Mouse (Mus musculus) liver, postnatal 0 days (tissue): ENCODE measurements at regions not wholly inside any gene's neighbourhood (a gene's known extent, or its start where the extent isn't known, plus 50 kb on each side); places are given as distances from the start of the nearest gene placed in this dataset.

Experiments
- ATAC-seq: fragments of 200-750 bp; cut with Nextera tagmentation; 2 replicates; pipeline ENCODE4 v1.8.0; 2017; ENCODE audit warnings: mild to moderate bottlenecking, moderate library complexity
- DNase-seq: peaks from one replicate; pipeline ENCODE4 v3.0.0-alpha.2; 2016
- H3K27ac ChIP-seq: fragments of 300-500 bp; sonication (generic); 2 replicates; pipeline ENCODE4 v1.5.1; 2014; ENCODE audit warnings: antibody characterized with exemption, moderate library complexity, mild to moderate bottlenecking, low read depth
- H3K27me3 ChIP-seq: fragments of 300-500 bp; sonication (generic); 2 replicates; pipeline ENCODE4 v1.6.1; 2014; ENCODE audit warnings: low read length, control low read depth, mixed read lengths; ENCODE audit not compliant: insufficient read depth
- H3K36me3 ChIP-seq: fragments of 300-500 bp; sonication (generic); replicated peaks from 2 replicates; pipeline ENCODE4 v1.6.1; 2014; ENCODE audit warnings: mild to moderate bottlenecking, control low read depth, low read length, moderate library complexity, mixed read lengths; ENCODE audit not compliant: insufficient read depth
- H3K4me1 ChIP-seq: fragments of 300-500 bp; sonication (generic); 2 replicates; pipeline ENCODE4 v1.6.1; 2014; ENCODE audit warnings: antibody characterized with exemption, mild to moderate bottlenecking, control low read depth; ENCODE audit not compliant: insufficient read depth
- H3K4me2 ChIP-seq: fragments of 300-500 bp; sonication (generic); 2 replicates; pipeline ENCODE4 v1.6.1; 2014; ENCODE audit warnings: low read depth, mild to moderate bottlenecking, low read length, moderate library complexity, mixed read lengths
- H3K4me3 ChIP-seq: fragments of 300-500 bp; sonication (generic); 2 replicates; pipeline ENCODE4 v1.5.1; 2014; ENCODE audit warnings: low read depth, low read length
- H3K9ac ChIP-seq: fragments of 300-500 bp; sonication (generic); replicated peaks from 2 replicates; pipeline ENCODE4 v1.6.1; 2014; ENCODE audit warnings: mild to moderate bottlenecking, moderate library complexity
- H3K9me3 ChIP-seq: fragments of 300-500 bp; sonication (generic); 2 replicates; pipeline ENCODE4 v1.6.1; 2016; ENCODE audit warnings: mild to moderate bottlenecking, control low read depth, low read length, mixed read lengths
- CTCF ChIP-seq: sonication (generic); IDR thresholded peaks from 2 replicates; pipeline ENCODE4 v1.5.1; 2016; ENCODE audit warnings: antibody characterized with exemption, low read depth
- EP300 ChIP-seq: IDR thresholded peaks from 2 replicates; pipeline ENCODE4 v1.6.1; 2016; ENCODE audit warnings: antibody characterized with exemption, low read depth, mild to moderate bottlenecking
- WGBS: fragments of 180-500 bp; shearing (Covaris S2); extraction: QIAGEN DNeasy Blood & Tissue Kit; methylation state at CpG from one replicate; pipeline ENCODE4 v1.1.7; 2014; ENCODE audit not compliant: insufficient replicate concordance; 5-methylcytosine and 5-hydroxymethylcytosine counted together

DNA sequence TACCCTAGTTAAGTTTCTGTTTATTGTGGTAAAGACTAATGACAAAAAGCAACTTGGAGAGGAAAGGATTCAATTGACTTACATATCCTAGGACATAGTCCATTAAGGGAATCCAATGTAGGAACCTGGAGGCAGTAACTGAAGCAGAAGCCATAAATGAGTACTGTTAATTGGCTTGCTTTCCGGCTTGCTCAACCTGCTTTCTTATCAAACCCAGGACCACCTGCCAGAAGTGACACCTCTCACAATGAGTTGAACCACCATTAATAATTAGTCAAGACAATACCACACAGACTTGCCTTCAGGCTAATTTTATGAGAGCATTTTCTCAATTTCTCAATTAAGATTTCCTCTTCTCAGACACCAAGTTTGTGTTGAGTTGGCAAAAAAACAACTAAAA lies 148.8 kb downstream of the Ccser2 start:
- H3K27ac ChIP-seq, result no peak overlapping the region
- TF ChIP-seq CTCF (no peak), EP300 (no peak)
- no peaks in the 10 kb centered on the region for H3K9me3 ChIP-seq
- no peaks in the 10 kb centered on the region for H3K27me3 ChIP-seq
- no peaks in the 10 kb centered on the region for H3K4me1 ChIP-seq
- DNase-seq (no peak), ATAC-seq (no peak)
- WGBS, result 69% methylated on average over 1 of the region's 1 CpGs
- no peak overlapping the region for H3K9ac ChIP-seq
- H3K4me3 ChIP-seq, result no peak overlapping the region
- no peak overlapping the region for H3K4me2 ChIP-seq
- no peaks in the 10 kb centered on the region for H3K36me3 ChIP-seq

DNA sequence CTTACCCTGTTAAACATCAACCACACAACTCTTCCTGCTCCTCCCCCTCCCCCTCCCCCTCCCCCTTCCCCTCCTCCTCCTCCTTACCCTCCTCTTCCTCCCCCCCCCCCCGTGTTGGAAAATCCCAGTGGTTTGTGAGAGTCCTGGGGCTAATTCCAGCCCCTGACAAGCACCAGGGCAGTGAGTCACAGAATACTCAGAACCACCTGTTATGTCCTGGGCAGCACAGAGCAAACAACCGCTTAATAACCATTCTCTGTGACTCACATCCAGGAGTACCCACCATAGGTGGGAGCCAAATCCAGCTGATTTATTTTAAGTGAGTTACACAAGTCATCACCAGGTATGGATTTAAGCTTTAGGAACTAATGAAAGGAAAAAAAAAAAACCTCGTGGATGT lies 166.2 kb downstream of the Ccser2 start:
- WGBS, result 71% methylated on average over 3 of the region's 3 CpGs
- ATAC-seq (no peak), DNase-seq (no peak)
- H3K4me3 ChIP-seq, result no peak overlapping the region
- H3K27me3 ChIP-seq, result no peaks in the 10 kb centered on the region
- no peaks in the 10 kb centered on the region for H3K9me3 ChIP-seq
- no peaks in the 10 kb centered on the region for H3K36me3 ChIP-seq
- no peaks in the 10 kb centered on the region for H3K4me1 ChIP-seq
- H3K27ac ChIP-seq, result no peak overlapping the region
- H3K9ac ChIP-seq, result no peak overlapping the region
- H3K4me2 ChIP-seq, result no peak overlapping the region
- TF ChIP-seq CTCF, result no peak
- no peak for TF ChIP-seq EP300

DNA sequence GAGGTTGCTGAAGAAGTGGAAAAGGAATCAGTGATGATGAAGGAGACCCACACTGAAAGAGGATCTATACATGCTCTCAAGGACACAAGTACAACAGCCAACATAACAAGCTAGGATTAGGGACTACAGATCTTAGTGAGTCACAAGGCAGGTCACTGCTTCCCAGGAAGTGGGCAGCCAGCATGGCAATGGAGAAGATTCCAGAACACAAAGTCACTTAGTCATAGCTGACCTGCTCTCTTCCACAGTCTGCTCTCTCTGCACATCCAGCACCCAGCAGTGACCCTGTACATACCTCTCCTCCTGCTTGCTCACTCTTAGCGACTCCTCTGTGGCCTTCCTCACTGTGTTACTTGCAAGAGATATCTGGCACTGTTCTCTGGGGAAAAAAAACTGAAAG lies 168.8 kb downstream of the Ccser2 start:
- Histone ChIP-seq H3K9ac (no peak overlapping the region), H3K36me3 (no peaks in the 10 kb centered on the region), H3K4me3 (no peak overlapping the region), H3K27me3 (no peaks in the 10 kb centered on the region), H3K4me2 (no peak overlapping the region), H3K4me1 (no peaks in the 10 kb centered on the region), H3K9me3 (no peaks in the 10 kb centered on the region), H3K27ac (no peak overlapping the region)
- WGBS, result 67% methylated on average over 1 of the region's 1 CpGs
- DNase-seq, result no peak
- ATAC-seq, result no peak
- TF ChIP-seq CTCF (no peak), EP300 (no peak)

DNA sequence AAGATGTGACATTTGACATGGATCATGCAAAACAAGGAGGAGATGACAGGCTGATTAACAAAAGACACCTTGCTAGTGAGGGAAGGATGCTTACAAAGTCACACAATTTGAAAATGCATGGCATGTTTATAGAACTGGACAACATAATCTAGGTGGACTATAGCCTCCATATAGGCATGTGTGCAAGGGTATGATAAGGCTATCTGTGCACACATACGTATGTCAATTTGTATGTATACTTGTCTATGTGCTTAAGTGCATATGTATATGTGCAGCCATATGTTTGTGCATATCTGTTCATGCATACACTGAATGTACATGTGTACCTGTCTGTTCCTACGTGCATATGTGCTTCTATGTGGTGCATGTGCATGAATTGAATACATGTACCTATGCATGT lies 186.7 kb downstream of the Ccser2 start:
- TF ChIP-seq EP300, result no peak
- TF ChIP-seq CTCF, result no peak
- WGBS, result 73% methylated on average over 2 of the region's 2 CpGs
- DNase-seq, result no peak
- no peak overlapping the region for H3K4me2 ChIP-seq
- no peaks in the 10 kb centered on the region for H3K4me1 ChIP-seq
- H3K9ac ChIP-seq, result no peak overlapping the region
- no peak for ATAC-seq
- no peaks in the 10 kb centered on the region for H3K9me3 ChIP-seq
- H3K4me3 ChIP-seq, result no peak overlapping the region
- no peaks in the 10 kb centered on the region for H3K36me3 ChIP-seq
- no peaks in the 10 kb centered on the region for H3K27me3 ChIP-seq
- no peak overlapping the region for H3K27ac ChIP-seq

DNA sequence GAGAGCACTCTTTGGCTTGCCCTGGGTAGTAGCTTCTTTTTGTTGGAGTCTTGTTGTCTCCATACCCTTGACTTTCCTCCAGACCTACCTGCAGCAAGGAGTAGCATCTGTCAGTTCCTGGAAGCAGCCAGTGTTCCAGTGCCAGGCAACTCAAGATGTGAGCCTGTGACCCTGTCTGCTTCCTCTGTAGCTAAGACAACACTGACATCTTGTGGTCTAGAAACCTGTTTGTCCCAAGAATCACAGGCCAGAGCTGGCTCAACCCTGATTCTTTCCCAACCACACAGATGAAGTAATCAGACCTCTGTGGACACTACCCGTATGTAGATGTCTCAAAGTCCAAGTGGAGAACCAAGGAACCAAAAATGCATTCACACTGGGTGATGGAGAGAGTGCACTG lies 189.6 kb downstream of the Ccser2 start:
- H3K27ac ChIP-seq, result no peak overlapping the region
- no peak for ATAC-seq
- H3K36me3 ChIP-seq, result no peaks in the 10 kb centered on the region
- TF ChIP-seq CTCF (peak; percentile 21; the same call in 1 of the 2 replicates), EP300 (no peak)
- no peak for DNase-seq
- H3K9me3 ChIP-seq, result no peaks in the 10 kb centered on the region
- WGBS, result 34% methylated on average over 1 of the region's 1 CpGs
- H3K4me3 ChIP-seq, result no peak overlapping the region
- no peak overlapping the region for H3K9ac ChIP-seq
- H3K4me1 ChIP-seq, result no peaks in the 10 kb centered on the region
- no peak overlapping the region for H3K4me2 ChIP-seq
- no peaks in the 10 kb centered on the region for H3K27me3 ChIP-seq

DNA sequence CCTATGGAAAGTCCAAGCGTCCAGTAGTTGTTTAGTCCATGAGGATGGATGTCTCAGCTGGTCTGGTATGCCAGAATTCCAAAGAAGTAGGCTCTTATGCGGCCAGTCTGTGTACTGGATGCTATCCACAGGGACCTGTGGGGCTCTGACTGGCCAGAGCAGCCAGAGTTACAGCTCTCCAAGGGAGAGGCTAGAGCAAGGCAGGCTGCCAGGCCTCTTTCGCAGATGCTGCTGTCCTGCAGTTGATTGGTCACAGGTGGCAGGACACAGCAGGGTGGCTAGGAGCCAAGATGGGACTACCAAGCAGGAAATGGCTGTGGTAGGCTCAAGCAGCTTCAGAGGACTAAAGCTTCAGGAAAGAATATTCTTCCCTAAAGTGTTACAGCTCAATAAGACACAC lies 194.2 kb downstream of the Ccser2 start:
- Histone ChIP-seq H3K27me3 (no peaks in the 10 kb centered on the region), H3K4me2 (no peak overlapping the region), H3K36me3 (no peaks in the 10 kb centered on the region), H3K4me1 (no peaks in the 10 kb centered on the region), H3K27ac (no peak overlapping the region), H3K9me3 (no peaks in the 10 kb centered on the region), H3K9ac (no peak overlapping the region), H3K4me3 (no peak overlapping the region)
- WGBS, result 65% methylated on average over 3 of the region's 3 CpGs
- TF ChIP-seq CTCF (no peak), EP300 (no peak)
- ATAC-seq (no peak), DNase-seq (no peak)

DNA sequence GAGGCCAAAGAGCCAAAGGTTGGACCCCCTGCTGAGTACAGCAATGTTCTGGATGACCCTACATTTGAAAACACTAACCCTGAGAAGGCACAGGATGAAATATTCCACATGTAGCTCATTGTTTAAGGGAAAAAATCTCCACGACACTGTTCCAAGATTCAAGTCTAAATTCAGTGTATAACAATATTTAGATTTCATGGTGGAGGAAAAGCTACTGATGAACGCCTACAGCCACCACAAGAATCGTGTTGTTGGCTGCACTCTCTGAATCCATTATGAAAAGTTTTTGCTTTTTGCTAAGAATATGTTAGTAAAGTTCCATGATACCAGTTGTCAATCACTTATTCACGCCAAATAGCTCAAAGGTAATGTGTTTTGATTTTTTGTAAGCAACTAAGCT lies 204.2 kb downstream of the Ccser2 start:
- no peak for TF ChIP-seq CTCF
- no peak for TF ChIP-seq EP300
- 59% methylated on average over 4 of the region's 4 CpGs for WGBS

More for the DNA sequence above, 204.2 kb downstream of the Ccser2 start:
- Histone ChIP-seq H3K27ac (no peak overlapping the region), H3K4me2 (no peak overlapping the region), H3K9ac (no peak overlapping the region), H3K9me3 (no peaks in the 10 kb centered on the region), H3K27me3 (no peaks in the 10 kb centered on the region), H3K4me3 (no peak overlapping the region), H3K36me3 (no peaks in the 10 kb centered on the region), H3K4me1 (no peaks in the 10 kb centered on the region)
- no peak for ATAC-seq
- DNase-seq, result no peak
